Mouse (Mus musculus): ENCODE data around the gene Ms4a10. TPM values are rescaled to one million over a fixed set of nuclear protein-coding genes. Genes with fewer than 3 reads are reported as not detected.
A peak's percentile ranks its signal among the peaks of the same experiment; 100 is the strongest.

Ms4a10 gene
- total and polyA plus RNA-seq, 3 experiments, result not detected

DNA sequence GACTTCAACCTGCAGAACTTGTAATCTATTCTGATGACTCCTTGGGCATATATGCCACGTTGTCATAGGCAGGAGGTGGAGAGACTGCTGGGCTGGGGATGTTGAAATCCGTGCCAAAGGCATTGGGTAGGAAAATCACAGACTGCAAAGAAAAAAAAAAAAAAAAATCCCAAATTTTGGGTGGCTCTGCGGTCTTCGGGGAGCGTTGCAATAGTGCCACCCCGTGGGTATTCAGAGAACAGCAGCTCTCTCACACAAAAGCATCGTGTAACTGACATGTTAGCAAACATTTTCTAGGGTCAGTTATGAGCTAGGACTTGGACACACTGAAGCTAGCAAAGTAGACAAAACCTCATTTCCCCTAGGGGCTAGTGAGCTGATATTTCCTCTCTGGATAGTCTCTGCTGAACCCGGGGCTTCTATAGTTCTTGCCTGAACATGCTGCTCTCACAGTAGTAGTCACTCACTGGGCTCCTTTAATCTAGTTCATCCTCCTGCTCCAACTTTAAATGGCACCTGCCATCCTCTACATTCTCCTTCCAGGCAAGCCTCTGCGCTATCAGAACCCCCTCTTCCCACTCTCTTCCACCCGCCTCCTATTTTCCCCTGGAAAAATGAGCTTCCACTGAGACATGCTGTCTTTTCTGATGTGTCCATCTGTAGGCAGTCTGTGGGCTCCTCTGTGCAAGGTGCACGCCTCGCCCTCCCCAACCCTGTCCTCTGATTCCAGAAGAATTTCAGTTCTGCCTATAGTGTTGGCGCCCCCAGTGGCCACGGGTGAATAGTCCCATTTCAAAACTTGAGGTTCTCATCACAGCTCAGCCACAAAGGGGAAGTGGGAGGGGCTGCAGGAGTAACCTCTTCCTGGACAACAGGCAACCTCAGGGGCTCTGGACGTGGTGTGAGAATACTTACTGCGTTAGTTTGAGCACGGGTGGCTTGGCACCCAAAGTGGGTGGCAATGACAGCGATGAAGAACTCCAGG, 5.0 kb upstream of the Ms4a10 start:
- no peaks in the 10 kb centered on the region for H3K79me2 ChIP-seq (ENCODE audit: control insufficient read depth, insufficient read depth, low read length, poor library complexity)
- no peak overlapping the region for H3K27ac ChIP-seq (ENCODE audit: control insufficient read depth, low read depth, low read length)
- peak overlapping the region; percentile 45 to 47 for H3K4me3 ChIP-seq (ENCODE audit: control insufficient read depth in 1 of 2, insufficient read depth in 1 of 2, low read depth in 2 of 2, low read length in 2 of 2)
- peak; percentile 93 for DNase-seq (ENCODE audit: low read depth, low spot score)
- peaks cover 0 to 5% of the 10 kb centered on the region in 2 experiments; a peak in 2 of 4 replicates for H3K4me1 ChIP-seq (ENCODE audit: control insufficient read depth in 1 of 2, insufficient read depth in 2 of 2, low read length in 2 of 2)
- H3K9me3 ChIP-seq (replicated peaks; ENCODE audit: insufficient read depth, low read length), result no peaks in the 10 kb centered on the region
- TF ChIP-seq CTCF (IDR thresholded peaks at IDR 0.05 in 2 of 3, conservative IDR thresholded peaks at IDR 0.05 in 1 of 3; ENCODE audit: control insufficient read depth in 1 of 3, insufficient read depth in 1 of 3, low read depth in 2 of 3, low read length in 3 of 3, poor library complexity in 1 of 3, severe bottlenecking in 1 of 3) (peak; percentile 86 to 91 (median 88)), POLR2AphosphoS5 (IDR thresholded peaks at IDR 0.05; ENCODE audit: borderline replicate concordance, low read depth, low read length) (no peak), SIN3A (IDR thresholded peaks at IDR 0.05; ENCODE audit: low read length) (peak; percentile 29; the same call in 1 of the 2 replicates), ZC3H11A (IDR thresholded peaks at IDR 0.05; ENCODE audit: low read depth, low read length) (peak; percentile 69), USF1 (IDR thresholded peaks at IDR 0.05; ENCODE audit: low read depth, low read length) (no peak), ELF1 (IDR thresholded peaks at IDR 0.05; ENCODE audit: low read depth, low read length) (peak; percentile 73), USF2 (IDR thresholded peaks at IDR 0.05; ENCODE audit: borderline replicate concordance in 1 of 2, insufficient read depth in 1 of 2, low read depth in 1 of 2, low read length in 2 of 2) (no peak), TBP (IDR thresholded peaks at IDR 0.05; ENCODE audit: low read depth, low read length) (peak; percentile 14; the same call in 1 of the 2 replicates), MXI1 (IDR thresholded peaks at IDR 0.05; ENCODE audit: low read depth, low read length) (peak; percentile 25; the same call in 1 of the 2 replicates), SMC3 (IDR thresholded peaks at IDR 0.05; ENCODE audit: low read depth, low read length) (peak; percentile 74), EP300 (IDR thresholded peaks at IDR 0.05; ENCODE audit: low read depth in 1 of 2, low read length in 2 of 2) (no peak), MAFK (IDR thresholded peaks at IDR 0.05; ENCODE audit: borderline replicate concordance, low read depth, low read length) (no peak), MEF2A (IDR thresholded peaks at IDR 0.05; ENCODE audit: extremely low read depth, insufficient replicate concordance, low read depth, low read length, poor library complexity, severe bottlenecking) (no peak), RCOR1 (IDR thresholded peaks at IDR 0.05; ENCODE audit: low read depth, low read length) (0 out of 2 replicates have a peak, but pooled peaks have one; percentile 21), POLR2A (IDR thresholded peaks at IDR 0.05; ENCODE audit: control insufficient read depth in 1 of 2, insufficient read depth in 1 of 2, low read depth in 1 of 2, low read length in 2 of 2, poor library complexity in 1 of 2) (no peak), MAZ (IDR thresholded peaks at IDR 0.05; ENCODE audit: low read depth, low read length) (peak; percentile 57; the same call in 1 of the 2 replicates), ZNF384 (IDR thresholded peaks at IDR 0.05; ENCODE audit: low read depth, low read length) (peak; percentile 97), RAD21 (IDR thresholded peaks at IDR 0.05; ENCODE audit: low read depth, low read length) (peak; percentile 88), E2F4 (IDR thresholded peaks at IDR 0.05; ENCODE audit: borderline replicate concordance, low read depth, low read length) (no peak), NRF1 (IDR thresholded peaks at IDR 0.05; ENCODE audit: insufficient read depth, low read depth, low read length, poor library complexity, severe bottlenecking) (no peak)
- no peaks in the 10 kb centered on the region for H3K36me3 ChIP-seq (ENCODE audit: control insufficient read depth in 1 of 2, insufficient read depth in 2 of 2, low read length in 2 of 2)
- no peaks in the 10 kb centered on the region for H3K27me3 ChIP-seq (ENCODE audit: control insufficient read depth in 1 of 2, insufficient read depth in 2 of 2, low read length in 2 of 2)
- H3K9ac ChIP-seq (ENCODE audit: control insufficient read depth, low read depth, low read length, poor library complexity, severe bottlenecking), result peak overlapping the region; percentile 13; the same call in 1 of the 2 replicates
